Mouse (Mus musculus) gastrocnemius, postnatal 14 days (tissue): Measurements from ENCODE around the gene Prrt1. TPM values are rescaled to one million over a fixed set of nuclear protein-coding genes. Genes with fewer than 3 reads are reported as not detected.

Experiments
- DNase-seq: peaks from one replicate; pipeline ENCODE4 v3.0.0; 2021; ENCODE audit warnings: mixed read lengths
- intact Hi-C: fragments of 180-260 bp; cut with DNase I; formaldehyde crosslinking; loops from one replicate; pipeline ENCODE4 v1.15.1; 2025; ENCODE audit warnings: low total_unique reads
- total RNA-seq, 2 experiments: library from RNA; stranded (reverse); gene quantifications; 2 replicates each; pipeline ENCODE4 v1.2.3; 2021

The Prrt1 gene
- total RNA-seq, 2 experiments from 2014 or later: 0.27 to 0.47 TPM

DNA sequence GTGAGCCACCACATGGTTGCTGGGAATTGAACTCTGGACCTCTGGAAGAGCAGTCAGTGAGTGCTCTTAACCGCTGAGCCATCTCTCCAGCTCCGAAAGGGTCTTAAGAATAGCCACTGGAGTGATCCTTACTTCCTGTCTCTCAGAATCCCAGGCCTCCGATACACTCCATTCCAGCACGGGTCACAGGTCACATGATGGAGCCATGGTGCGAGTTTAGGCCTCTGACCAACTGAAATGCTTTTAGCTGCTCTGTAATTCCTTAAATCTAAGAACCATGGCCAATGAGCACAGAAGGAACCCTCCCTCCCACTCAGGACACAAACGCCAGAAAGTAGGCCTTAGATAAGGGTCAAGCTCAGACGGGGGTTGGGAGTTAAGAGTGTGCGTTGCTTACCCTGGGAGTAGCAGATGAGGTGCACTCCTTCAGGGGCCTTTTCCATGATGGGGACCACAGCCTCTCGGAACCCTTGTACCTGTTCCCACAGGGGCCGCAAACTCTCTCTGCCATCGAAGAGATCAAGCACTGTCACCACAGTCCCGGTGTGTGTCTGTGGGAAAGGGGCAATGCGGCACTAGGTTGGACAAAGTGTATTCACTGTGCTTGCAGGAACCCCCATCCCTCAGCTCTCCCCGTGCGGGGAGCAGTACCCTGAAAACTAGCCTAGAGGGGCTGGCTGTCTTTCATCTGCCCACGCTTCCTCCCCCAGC is 3.1 kb upstream of the Prrt1 start:
- intact Hi-C loops: no loop called here
- no peak for DNase-seq

DNA sequence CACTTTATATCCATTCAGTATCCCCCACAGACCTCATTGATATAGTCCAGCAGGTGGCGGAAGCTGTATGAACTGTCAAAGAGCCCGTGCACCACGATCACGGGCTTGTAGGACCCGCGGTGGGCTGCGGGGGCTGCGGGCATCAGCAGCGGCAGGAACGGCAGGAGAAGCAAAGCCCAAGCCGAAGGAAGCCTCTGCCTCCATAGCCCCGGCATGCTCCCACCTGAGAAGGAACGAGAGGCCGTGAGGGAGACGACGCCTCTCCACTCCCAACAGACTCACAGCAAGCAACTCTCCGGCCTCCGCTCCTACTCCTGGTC is 2.6 kb upstream of the Prrt1 start:
- DNase-seq: no peak
- intact Hi-C loops: no loop called here

DNA sequence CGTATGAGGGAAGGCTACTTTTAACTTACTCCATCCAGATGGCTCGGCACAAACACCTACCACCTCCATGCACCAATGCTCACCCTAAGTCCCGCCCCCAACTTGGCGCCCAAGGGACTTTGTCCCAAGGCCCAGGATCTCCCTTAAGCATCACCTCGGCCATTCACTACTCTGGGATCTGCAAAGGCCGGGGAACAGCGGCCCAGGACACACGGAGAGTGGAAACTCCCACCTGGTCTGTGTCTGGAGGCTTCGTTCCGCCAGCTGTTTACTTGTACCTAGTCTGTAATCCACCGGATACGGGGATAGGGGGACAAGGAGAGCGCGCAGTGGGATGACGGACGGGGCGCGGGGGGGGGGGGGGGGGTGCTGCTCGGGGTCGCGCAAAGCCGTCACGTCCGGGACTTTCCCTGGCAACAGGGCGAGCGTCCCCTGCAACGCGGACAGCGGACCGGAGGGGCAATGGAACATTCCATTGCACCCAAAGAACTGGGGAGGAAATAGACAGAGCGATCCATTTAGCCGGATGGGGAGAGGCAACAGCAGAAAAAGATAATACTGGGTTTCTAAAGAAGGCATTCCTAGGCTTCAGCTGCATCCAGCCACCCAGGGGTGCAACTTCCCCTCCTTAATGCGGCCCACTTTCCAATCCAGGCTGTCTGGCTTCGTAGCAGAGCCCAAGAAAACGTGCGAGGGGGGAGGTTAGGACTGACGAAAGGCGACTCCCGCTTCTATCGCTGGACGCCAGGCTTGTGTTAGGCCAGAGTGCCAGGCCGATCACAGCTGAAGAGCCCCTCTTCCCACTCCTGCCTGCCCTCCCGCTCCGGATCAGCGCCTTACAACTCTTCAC is 2.0 kb upstream of the Prrt1 start:
- peak; percentile 91 for DNase-seq
- intact Hi-C loops: no loop called here

DNA sequence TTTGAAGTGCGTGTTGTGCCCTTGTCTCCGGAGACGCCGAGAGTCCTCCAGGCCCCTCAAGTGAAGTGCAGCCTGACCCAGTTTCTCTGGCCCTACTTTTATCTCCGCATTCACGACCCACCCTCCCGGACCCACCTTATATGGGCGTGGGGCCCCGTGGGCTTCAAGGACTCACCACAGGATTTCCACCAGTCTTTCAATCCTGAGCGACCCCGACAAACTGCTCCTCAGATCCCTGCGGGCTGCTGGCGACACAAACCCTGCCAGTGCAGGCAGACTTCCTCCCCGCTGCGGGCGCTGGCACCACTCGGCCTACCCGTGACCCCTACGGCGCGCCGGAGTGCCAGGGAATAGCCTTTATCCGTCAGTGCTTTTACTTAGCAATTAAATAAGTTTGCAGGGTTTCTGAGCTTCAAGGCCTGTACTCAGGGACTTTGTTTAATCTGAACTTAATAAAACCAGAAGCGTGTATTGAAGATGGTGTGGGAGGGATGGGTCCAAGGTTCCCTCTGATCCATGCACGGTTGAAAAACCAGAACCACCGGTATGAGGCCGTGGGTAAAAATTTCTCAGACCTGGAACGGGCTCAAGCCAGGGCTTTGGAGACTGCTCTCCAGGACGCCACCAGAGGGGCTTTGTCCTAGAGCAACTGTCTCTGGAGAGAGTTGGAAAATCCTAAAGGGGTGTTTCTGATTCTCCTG is 1.2 kb upstream of the Prrt1 start, which contains the start of gene Ppt2:
Gene Ppt2 (minus strand): TSS at position 568 of the 701 bp plus-strand sequence.
- intact Hi-C loops: no loop called here
- peak; percentile 59 for DNase-seq

DNA sequence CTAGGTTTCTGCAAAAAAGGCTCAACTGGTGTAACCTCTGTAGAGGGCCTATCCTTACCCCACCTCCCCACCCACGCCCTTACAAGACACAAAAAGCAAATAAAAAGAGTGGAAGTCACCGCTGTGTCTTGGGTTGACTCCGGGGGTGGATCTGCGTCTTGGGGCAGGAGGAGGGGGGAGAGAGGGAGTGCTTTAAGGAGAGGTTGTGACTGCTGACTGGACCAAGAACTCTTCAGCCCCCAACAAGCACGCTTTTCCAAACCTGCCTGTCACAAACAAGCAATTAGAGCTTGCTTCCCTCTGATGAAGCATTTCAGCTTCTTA is 727 bp upstream of the Prrt1 start:
- intact Hi-C loops: no loop called here
- no peak for DNase-seq

DNA sequence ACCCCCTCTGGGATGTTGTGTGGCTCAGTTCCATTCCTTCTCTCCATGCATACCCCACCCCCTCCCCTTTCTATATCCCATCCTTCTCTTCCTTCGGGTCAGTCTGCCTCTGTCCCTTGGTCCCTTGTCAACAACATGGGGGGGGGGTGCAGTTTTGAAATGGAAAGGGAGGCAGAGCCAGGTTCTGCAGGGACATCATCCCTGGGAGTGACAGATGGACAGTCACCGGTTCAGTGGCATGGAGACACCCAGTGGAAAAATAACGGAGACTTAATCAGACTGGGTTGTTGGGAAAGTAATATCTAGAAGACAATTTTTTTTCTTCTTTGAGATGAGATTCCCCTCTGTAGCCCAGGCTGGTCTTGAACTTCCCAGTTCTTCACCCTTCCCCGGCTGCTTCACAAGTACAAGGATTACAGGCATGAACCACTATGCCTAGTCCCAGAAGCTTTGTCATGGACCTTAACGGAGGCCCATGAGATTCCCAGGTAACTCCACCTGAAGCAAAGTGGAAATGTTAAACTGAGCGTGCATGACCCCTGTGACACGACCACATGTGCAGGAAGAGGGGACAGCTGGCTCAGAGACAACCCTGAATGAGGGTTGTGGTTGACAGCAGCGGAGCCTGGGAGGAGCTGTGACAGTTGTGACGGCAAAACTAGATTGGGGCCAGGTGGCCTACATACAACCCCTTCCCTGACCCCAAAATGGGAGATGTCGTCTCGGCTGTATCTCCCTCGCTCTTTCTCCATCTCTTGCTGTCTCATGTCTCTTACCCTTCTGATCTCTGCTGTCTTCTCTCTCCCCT is 667 bp downstream of the Prrt1 start:
- intact Hi-C loops: no loop called here
- no peak for DNase-seq

DNA sequence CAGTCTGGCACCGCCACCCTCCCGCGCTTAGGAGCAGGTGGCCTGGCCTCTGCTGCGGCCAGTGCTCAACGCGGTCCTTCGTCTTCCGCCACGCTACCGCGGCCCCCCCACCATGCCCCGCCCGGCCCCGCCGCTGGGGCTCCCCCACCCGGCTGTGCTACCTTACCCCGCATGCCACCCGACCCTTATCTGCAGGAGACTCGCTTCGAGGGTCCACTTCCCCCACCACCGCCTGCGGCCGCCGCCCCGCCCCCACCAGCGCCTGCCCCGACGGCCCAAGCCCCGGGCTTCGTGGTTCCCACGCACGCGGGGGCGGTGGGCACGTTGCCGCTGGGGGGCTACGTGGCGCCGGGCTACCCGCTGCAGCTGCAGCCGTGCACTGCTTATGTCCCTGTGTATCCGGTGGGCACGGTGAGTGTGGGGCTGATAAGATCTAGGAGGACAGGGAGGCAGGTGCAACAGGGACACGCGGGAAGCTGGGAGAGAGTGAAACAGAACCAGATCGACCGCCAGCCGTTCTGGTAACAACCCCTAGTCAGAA is 1.5 kb downstream of the Prrt1 start:
- no peak for DNase-seq
- intact Hi-C loops: no loop called here

DNA sequence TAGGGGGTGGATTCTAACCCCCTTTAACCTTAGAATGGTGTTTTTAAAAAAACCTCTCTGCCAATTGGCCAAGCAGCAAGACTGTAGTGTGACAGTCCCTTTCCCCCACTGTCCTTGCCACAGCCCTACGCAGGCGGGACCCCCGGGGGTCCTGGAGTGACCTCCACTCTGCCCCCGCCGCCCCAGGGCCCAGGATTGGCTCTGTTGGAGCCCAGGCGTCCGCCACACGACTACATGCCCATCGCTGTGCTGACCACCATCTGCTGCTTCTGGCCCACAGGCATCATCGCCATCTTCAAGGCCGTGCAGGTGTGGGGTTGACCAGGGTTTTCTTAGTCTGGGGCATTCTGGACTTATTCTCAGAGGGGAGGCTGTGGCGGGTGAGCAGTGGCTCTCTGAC is 2.3 kb downstream of the Prrt1 start:
- intact Hi-C loops: no loop called here
- DNase-seq: no peak

DNA sequence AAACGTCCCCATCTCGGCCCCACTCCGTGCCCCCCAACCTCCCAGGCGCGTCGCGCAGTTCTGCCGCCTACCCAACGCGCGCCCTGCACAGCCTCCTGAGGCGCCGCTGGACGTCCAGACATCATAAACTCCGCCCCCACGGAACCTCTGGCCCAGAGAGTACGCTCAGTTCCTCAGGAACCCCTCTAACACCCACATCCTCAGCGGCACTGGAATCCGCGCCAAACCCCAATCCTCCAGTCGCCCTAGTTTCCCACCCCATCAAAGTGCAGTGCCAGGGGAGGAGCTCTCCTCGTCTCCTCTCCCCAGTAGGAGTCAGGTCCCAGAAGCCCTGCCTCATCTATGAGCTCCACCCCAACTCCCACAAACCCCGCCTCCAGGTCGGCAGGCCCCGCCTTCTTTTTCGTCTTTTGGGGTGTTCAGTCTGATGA is 2.9 kb downstream of the Prrt1 start:
- peak; percentile 72 for DNase-seq
- intact Hi-C loops: no loop called here

DNA sequence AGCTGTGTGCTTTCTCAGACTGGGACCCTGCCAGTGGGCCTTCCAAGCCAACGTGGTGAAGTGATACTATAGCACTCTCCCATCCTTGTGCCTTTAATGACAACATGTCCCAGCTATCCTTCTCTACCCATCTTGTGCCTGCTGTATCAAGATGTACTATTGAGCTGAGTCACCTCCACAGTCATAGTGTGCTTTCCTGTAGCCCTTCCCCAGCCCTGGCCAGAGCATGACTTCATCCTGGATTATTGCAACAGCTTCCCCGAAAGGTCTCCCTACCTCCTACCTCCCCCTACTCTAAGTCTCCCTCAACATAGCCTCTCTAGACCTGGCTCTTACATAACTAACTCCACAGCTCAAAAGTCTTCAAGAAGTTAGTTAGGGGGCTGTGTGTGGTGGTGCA is 6.3 kb downstream of the Prrt1 start:
- intact Hi-C loops: no loop called here

DNA sequence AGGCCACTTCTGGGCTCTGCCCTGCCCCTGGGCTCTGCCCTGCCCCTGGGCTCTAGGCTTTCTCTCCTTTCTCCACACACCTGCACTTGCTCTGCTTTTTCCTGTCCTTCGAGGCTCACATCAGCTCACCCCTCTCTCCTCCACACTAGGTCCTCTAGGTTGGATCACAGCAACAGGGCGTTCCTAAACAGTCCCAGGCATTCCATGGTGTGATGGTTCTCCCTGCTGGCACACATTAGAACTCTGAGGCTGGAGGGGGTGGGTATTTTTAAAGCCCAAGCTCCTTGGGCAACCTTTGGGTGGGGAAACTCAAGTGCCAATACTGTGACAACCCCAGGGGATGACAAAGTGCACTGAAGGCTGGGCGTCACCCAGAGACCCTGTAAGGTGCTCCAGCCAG is 8.1 kb downstream of the Prrt1 start:
- intact Hi-C loops: no loop called here
- DNase-seq: no peak

More for the DNA sequence above, 6.3 kb downstream of the Prrt1 start:
- no peak for DNase-seq

DNA sequence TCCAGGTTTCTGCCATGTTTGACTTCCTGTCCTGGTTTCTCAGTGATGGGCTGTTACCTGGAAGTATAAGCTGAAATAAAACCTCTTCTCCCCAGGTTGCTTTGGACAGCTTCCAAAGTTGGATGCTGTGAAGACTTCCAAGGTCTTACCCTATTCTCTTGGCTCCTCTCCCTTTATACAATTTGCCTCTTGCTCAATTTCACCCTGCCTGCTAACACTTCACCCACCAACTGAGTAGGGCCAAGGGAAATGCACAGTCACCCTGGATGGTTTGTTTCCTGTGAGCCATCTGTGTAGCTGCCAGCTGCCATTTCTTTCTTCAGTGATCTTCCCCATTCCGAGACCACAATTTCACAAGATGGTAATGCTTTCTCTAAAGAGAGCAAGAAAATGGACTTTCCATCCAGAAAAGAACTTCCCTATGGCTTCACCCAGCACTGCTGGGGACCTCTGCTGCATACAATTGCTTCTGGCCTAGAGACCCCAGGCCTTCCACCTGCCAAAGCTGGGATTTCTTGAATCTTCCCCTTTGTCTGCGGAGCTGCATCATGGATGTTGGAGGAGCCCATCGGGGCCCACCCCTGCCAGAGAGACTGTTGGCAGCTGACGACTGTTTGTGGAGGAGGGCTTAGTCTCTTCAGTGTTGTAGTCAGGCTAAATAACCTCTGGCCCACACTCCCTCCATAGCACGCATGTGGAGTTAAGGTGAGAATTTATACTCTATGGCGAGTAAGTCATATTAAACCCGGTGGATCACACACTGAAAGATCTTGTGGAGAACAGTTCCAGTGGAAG is 10.3 kb downstream of the Prrt1 start:
- no peak for DNase-seq
- intact Hi-C loops: no loop called here

DNA sequence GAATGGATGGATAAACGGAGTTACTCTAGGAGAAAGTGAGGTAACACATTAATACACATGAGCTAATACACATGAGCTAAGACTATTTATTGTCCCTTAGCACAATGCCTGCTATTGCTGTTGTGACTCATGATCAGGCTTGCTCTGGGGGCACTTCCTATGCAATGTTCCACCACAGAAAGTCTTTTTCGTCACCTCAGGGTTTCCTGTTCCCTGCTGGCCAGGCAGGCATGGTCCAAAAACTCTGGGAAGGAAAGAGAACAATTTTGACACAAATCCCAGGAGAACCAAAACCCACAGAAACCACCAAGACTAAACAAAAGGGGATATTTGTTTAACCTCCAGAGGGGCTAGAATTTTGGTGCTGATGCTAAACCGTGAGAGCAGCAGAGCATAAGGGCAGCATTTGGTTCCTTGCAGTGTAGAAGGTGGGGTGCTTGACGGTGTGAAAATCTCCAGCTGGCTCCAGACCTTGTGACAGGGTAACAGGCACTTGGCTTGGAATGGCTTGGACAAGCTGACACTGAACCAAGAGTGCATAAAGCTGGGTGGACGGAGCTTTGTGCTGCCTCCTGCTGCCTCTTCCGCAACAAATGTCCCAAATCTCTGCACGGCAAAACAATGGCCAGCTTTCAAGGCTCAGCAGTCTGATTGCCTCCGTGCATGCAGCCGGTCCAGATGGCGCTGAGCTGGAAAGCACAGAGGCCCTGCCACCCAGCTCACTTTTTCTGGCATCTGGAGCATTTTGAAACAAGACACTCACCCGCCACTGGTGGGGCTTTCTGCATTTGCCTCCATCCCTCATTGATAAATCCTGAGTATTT is 11.7 kb downstream of the Prrt1 start:
- intact Hi-C loops: no loop called here
- peak; percentile 41 for DNase-seq

DNA sequence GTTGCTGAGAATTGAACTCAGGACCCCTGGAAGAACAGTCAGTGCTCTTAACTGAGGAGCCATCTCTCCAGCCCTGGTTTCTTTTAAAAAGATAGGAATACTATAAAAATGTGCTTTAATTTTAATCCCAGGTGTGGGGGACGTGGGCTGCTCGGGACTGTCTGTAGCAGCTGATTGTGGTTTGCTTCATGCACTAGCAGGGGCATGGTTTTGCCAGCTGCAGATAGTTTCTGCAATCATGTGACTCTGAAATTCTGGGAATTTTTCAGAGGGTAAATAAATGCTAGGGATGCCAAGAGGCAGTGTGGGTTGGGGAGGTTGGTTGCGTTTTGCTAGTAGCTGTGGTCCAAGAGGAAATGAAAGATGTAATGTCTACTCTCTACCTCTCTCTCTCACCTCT is 12.6 kb downstream of the Prrt1 start:
- intact Hi-C loops: no loop called here
- DNase-seq: no peak

DNA sequence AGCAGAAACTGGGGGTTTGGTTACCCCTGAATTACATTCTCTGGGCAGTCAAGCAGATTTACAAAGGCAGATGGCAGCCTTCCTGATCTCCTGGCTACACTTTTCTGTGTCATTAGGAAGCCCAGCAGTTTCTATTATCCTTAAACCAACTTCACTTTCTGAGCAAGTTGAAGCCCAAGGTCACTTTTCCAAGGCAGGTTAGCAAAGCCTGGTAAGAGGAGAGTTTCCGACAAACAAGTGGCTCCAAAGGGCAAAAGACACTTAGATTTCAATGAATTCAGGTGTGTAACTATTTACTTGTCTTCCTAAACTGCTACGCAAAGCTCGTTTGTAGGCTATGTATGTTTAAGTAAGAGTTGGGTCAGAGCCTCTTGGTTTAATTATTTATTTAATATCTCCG is 14.0 kb downstream of the Prrt1 start:
- no peak for DNase-seq
- intact Hi-C loops: no loop called here

DNA sequence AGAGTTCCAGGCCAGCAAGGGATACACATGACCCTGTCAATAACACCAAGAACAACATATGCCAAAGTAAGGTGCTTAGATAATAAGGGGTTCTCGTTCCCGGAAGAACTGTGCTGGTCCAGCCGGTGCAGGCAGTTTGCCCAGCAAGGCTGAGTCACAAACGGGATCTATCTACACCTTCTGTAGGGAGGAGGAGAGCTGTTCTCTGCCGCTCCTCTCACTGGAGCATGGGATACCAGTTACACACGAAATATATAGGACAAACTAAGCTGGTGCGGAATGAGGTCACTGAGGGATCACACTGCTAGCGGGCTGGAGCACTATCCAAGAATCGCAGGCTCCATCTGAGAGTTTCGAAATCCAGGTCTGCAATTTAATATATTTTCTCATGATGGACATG is 14.6 kb downstream of the Prrt1 start:
- intact Hi-C loops: no loop called here
- DNase-seq: no peak

DNA sequence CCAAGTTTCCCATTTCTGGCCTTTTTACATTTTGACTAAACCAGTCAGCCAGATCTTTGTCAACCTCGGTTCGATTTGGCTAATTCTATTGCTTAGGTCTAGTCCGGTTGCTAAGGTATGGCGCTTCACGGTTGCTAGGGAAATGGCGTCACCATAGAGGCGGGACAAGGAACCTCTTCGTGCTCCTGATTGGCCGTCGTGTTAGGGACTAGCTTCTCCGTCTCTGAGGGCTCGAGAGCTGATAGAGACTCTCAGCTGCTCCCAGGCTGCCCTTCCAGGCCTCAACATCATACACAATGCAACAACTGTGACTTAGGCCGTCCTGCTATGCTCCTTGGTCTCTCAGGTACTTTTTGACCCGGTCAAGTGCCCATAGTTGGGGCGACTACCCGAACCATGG is 15.3 kb downstream of the Prrt1 start, which contains the start of gene Fkbpl:
Gene Fkbpl (plus strand): TSS at position 157 of the 400 bp plus-strand sequence.
- intact Hi-C loops: no loop called here
- DNase-seq: peak; percentile 94

DNA sequence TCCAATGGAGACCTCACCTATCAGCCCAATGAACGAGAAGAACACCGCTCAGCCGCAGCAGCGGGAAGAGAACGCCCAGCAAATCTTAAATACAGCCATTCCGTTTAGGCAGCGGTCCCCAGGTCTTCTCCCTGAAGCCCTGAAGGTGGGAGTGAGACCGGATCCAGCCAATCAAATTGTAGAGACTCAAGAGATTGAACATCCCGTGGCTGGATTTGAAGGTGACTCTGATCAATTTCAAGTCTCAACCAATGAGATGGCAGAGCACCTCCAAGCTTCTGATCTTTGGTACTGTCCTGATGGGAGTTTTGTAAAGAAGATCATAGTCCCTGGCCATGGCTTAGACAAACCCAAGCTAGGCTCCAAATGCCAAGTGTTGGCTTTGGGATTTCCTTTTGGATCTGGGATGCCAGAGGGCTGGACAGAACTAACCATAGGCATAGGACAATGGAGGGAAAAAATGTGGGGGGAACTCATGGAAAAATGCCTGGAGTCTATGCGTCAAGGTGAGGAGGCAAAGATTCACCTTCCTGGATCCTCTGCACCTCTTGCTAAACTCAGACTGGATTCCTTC is 16.0 kb downstream of the Prrt1 start:
- no peak for DNase-seq
- intact Hi-C loops: no loop called here
